ENCODE assay signal across 15 mouse cellular contexts in genomic region chr8:117112261-117112660, GRCm38 (mm10). TPM values are rescaled to one million over a fixed set of nuclear protein-coding genes. Genes with fewer than 3 reads are reported as not detected.
DNase-seq lines count a peak whose midpoint lies in the region.
"Had no signal": no experiment of that assay in that cellular context is flagged by ENCODE, and none has a peak within 500 bp of the region (broad histone marks: within the 10 kb centered on the region; RNA-seq: fewer than 3 reads in every experiment).

No protein-coding gene starts in this region.

- DNase-seq in adrenal gland, postnatal 14 days, result peak; percentile 35
- no peak for DNase-seq in adrenal gland, postnatal 4 days (ENCODE audit: low spot score in 2 of 2)
- DNase-seq in urinary bladder, adult 18-20 months (ENCODE audit: low spot score in 2 of 2), result peak; percentile 46 to 71
- no peak for DNase-seq in urinary bladder, postnatal 25 days (ENCODE audit: low spot score)
- DNase-seq in lung, postnatal 14 days, result peak; percentile 14
- DNase-seq in layer of hippocampus, adult 18-20 months (ENCODE audit: low spot score in 2 of 2), result no peak
- no peak for DNase-seq in thymus, postnatal 4 days
- DNase-seq in embryo, embryonic 10.5 days (ENCODE audit: low spot score), result no peak
- DNase-seq: cerebellum, adult 2 months; right cerebral cortex, postnatal 14 days; thymus, postnatal 25 days had no signal

RNA-seq across cellular contexts. Expression of gene Bco1, which starts 16.6 kb away (rescaled TPM):
- total RNA-seq in adrenal gland, postnatal 14 days (2021), result 0.86 and 2.4 TPM in 2 replicates
- 1 to 10 TPM in 1 of 2 experiments, under 1 TPM in 1; 0.62 to 2.0 TPM for total RNA-seq in adrenal gland, postnatal 4 days (2021)
- not detected for total RNA-seq in layer of hippocampus, adult 18-20 months (2021)
- total RNA-seq: left cerebral cortex, postnatal 10 days had no signal

RNA-seq across cellular contexts. Expression of gene Pkd1l2, which starts 30.0 kb away (rescaled TPM):
- total RNA-seq in adrenal gland, postnatal 14 days (2021), result 0.60 and 0.85 TPM in 2 replicates
- 1 to 10 TPM; 1.5 to 3.1 TPM for total RNA-seq in adrenal gland, postnatal 4 days (2021)
- under 1 TPM; 0.08 to 0.12 TPM for total RNA-seq in layer of hippocampus, adult 18-20 months (2021)
- total RNA-seq: common myeloid progenitor, adult 5-6 weeks; hematopoietic stem cell, adult 5-6 weeks; left cerebral cortex, postnatal 10 days; liver, adult 2 months had no signal

RNA-seq across cellular contexts. Expression of gene Gan, which starts 45.7 kb away (rescaled TPM):
- total RNA-seq in adrenal gland, postnatal 14 days (2021), result 9.1 and 10.7 TPM in 2 replicates
- 10 to 100 TPM; 14.9 to 16.4 TPM for total RNA-seq in adrenal gland, postnatal 4 days (2021)
- 10 to 100 TPM; 18.5 to 19.4 TPM for total RNA-seq in layer of hippocampus, adult 18-20 months (2021)

Comparison
In these comparisons a context has a peak if more than half of its experiments do, and no peak if none do; other contexts are left out.
1. DNase-seq: peak in adrenal gland, postnatal 14 days (single experiment), urinary bladder, adult 18-20 months (2 of 2) and lung, postnatal 14 days (single experiment); none in adrenal gland, postnatal 4 days (0 of 2), urinary bladder, postnatal 25 days (single experiment), layer of hippocampus, adult 18-20 months (0 of 2), thymus, postnatal 4 days (single experiment) and embryo, embryonic 10.5 days (single experiment).